Mouse (Mus musculus): ENCODE measurements around the gene Tex14. TPM values are rescaled to one million over a fixed set of nuclear protein-coding genes. Genes with fewer than 3 reads are reported as not detected.

Tex14 gene
- polyA plus RNA-seq, 1 experiment from 2014 or later = not detected

GRCm38 (mm10) chr11:87506502-87506901 is 101.6 kb downstream of the Tex14 start:
- no peak overlapping the region for H3K4me3 ChIP-seq (ENCODE audit: low read depth, low read length)
- no peaks in the 10 kb centered on the region for H3K9me3 ChIP-seq (ENCODE audit: control insufficient read depth, low read depth, low read length)
- no peaks in the 10 kb centered on the region for H3K4me1 ChIP-seq (ENCODE audit: control insufficient read depth, insufficient read depth, low read length)
- ATAC-seq (ENCODE audit: insufficient number of reproducible peaks, insufficient read depth, low FRiP score, low read depth) = no peak
- H3K27me3 ChIP-seq (ENCODE audit: control insufficient read depth, insufficient read depth, low read length) = no peaks in the 10 kb centered on the region
- H3K9ac ChIP-seq (replicated peaks; ENCODE audit: low read depth, low read length) = no peak overlapping the region
- H3K27ac ChIP-seq (ENCODE audit: low read length) = no peak overlapping the region
- no peak overlapping the region for H3K4me2 ChIP-seq (replicated peaks; ENCODE audit: low read depth, low read length)
- H3K36me3 ChIP-seq (ENCODE audit: control insufficient read depth, insufficient read depth, low read length) = no peaks in the 10 kb centered on the region
- WGBS = 61% methylated on average over 3 of the region's 3 CpGs

DNA sequence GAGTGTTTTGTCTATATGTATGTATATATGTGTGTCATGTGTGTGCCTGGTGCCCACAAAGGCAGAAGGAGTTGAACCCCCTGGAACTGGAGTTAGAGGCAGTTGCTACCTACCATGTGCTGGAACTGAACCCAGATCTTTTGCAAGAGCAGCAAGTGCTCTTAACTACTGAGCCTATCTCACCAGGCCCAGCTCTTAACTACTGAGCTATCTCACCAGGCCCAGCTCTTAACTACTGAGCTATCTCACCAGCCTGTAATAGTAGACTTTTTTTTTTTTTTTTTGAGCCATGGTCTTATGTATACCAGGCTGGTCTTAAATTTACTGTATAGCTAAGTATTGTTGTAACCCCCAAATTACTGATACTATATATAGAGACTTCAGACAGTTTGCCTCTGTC is 102.2 kb downstream of the Tex14 start:
- H3K36me3 ChIP-seq (ENCODE audit: control insufficient read depth, insufficient read depth, low read length) = no peaks in the 10 kb centered on the region
- H3K4me1 ChIP-seq (ENCODE audit: control insufficient read depth, insufficient read depth, low read length) = no peaks in the 10 kb centered on the region
- no peak overlapping the region for H3K4me3 ChIP-seq (ENCODE audit: low read depth, low read length)
- H3K27ac ChIP-seq (ENCODE audit: low read length) = no peak overlapping the region
- no peaks in the 10 kb centered on the region for H3K9me3 ChIP-seq (ENCODE audit: control insufficient read depth, low read depth, low read length)
- H3K9ac ChIP-seq (replicated peaks; ENCODE audit: low read depth, low read length) = no peak overlapping the region
- H3K4me2 ChIP-seq (replicated peaks; ENCODE audit: low read depth, low read length) = no peak overlapping the region
- no peaks in the 10 kb centered on the region for H3K27me3 ChIP-seq (ENCODE audit: control insufficient read depth, insufficient read depth, low read length)
- no peak for ATAC-seq (ENCODE audit: insufficient number of reproducible peaks, insufficient read depth, low FRiP score, low read depth)

- Histone ChIP-seq H3K4me1 (ENCODE audit: control insufficient read depth, insufficient read depth, low read length) (no peaks in the 10 kb centered on the region), H3K9ac (replicated peaks; ENCODE audit: low read depth, low read length) (no peak overlapping the region), H3K27ac (ENCODE audit: low read length) (no peak overlapping the region), H3K36me3 (ENCODE audit: control insufficient read depth, insufficient read depth, low read length) (no peaks in the 10 kb centered on the region), H3K4me2 (replicated peaks; ENCODE audit: low read depth, low read length) (no peak overlapping the region), H3K27me3 (ENCODE audit: control insufficient read depth, insufficient read depth, low read length) (no peaks in the 10 kb centered on the region), H3K9me3 (ENCODE audit: control insufficient read depth, low read depth, low read length) (no peaks in the 10 kb centered on the region), H3K4me3 (ENCODE audit: low read depth, low read length) (no peak overlapping the region)
- 8% methylated on average over 2 of the region's 2 CpGs for WGBS
- no peak for ATAC-seq (ENCODE audit: insufficient number of reproducible peaks, insufficient read depth, low FRiP score, low read depth)
These were observed 114.4 kb downstream of the Tex14 start for GRCm38 (mm10) chr11:87519260-87519659.

- 71% methylated on average over 5 of the region's 5 CpGs for WGBS
- no peaks in the 10 kb centered on the region for H3K36me3 ChIP-seq (ENCODE audit: control insufficient read depth, insufficient read depth, low read length)
- H3K9me3 ChIP-seq (ENCODE audit: control insufficient read depth, low read depth, low read length) = no peaks in the 10 kb centered on the region
- ATAC-seq (ENCODE audit: insufficient number of reproducible peaks, insufficient read depth, low FRiP score, low read depth) = no peak
- no peak overlapping the region for H3K4me3 ChIP-seq (ENCODE audit: low read depth, low read length)
- H3K4me2 ChIP-seq (replicated peaks; ENCODE audit: low read depth, low read length) = no peak overlapping the region
- H3K4me1 ChIP-seq (ENCODE audit: control insufficient read depth, insufficient read depth, low read length) = no peaks in the 10 kb centered on the region
- no peaks in the 10 kb centered on the region for H3K27me3 ChIP-seq (ENCODE audit: control insufficient read depth, insufficient read depth, low read length)
- no peak overlapping the region for H3K9ac ChIP-seq (replicated peaks; ENCODE audit: low read depth, low read length)
- H3K27ac ChIP-seq (ENCODE audit: low read length) = no peak overlapping the region
These were observed 118.6 kb downstream of the Tex14 start for GRCm38 (mm10) chr11:87523466-87523865.

DNA sequence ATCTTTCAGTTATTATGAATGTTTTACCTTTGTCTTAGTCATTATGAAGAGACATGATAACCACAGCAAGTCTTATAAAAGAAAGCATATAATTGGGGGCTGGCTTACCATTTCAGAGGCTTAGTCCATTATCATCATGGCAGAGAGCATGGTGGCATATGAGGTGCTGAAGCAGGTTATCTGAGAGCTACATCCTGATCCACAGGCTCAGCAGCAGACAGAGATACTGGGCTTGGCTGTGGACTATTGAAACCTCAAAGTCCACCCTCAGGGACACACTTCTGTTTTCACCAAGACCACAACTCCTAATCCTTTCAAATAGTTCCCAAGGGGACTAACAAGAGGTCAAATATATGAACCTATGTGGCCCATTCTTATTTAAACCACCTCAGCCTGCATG is 119.1 kb downstream of the Tex14 start:
- no peak overlapping the region for H3K27ac ChIP-seq (ENCODE audit: low read length)
- H3K9ac ChIP-seq (replicated peaks; ENCODE audit: low read depth, low read length) = no peak overlapping the region
- no peaks in the 10 kb centered on the region for H3K4me1 ChIP-seq (ENCODE audit: control insufficient read depth, insufficient read depth, low read length)
- H3K4me2 ChIP-seq (replicated peaks; ENCODE audit: low read depth, low read length) = no peak overlapping the region
- no peak for ATAC-seq (ENCODE audit: insufficient number of reproducible peaks, insufficient read depth, low FRiP score, low read depth)
- no peaks in the 10 kb centered on the region for H3K36me3 ChIP-seq (ENCODE audit: control insufficient read depth, insufficient read depth, low read length)
- no peaks in the 10 kb centered on the region for H3K27me3 ChIP-seq (ENCODE audit: control insufficient read depth, insufficient read depth, low read length)
- no peaks in the 10 kb centered on the region for H3K9me3 ChIP-seq (ENCODE audit: control insufficient read depth, low read depth, low read length)
- no peak overlapping the region for H3K4me3 ChIP-seq (ENCODE audit: low read depth, low read length)

DNA sequence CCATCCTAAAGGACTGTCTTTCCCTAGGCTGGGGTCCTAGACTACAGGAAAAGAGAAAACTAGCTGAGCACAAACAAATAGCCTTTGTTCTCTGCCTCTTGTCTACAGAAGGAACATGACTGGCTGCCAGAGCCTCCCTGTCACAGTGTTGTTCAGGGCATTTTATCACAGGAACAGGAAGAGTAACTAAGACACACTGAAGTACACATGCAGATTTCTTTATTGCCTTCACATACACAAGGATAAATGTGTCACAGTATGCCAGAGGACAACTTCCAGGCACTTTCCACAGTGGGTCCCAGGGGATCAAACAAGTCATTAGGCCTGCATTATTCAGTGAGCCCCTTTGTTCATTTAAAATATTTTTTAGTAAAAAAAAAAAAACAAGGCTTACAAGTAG is 119.9 kb downstream of the Tex14 start:
- H3K4me2 ChIP-seq (replicated peaks; ENCODE audit: low read depth, low read length) = no peak overlapping the region
- no peak overlapping the region for H3K27ac ChIP-seq (ENCODE audit: low read length)
- H3K27me3 ChIP-seq (ENCODE audit: control insufficient read depth, insufficient read depth, low read length) = no peaks in the 10 kb centered on the region
- no peaks in the 10 kb centered on the region for H3K9me3 ChIP-seq (ENCODE audit: control insufficient read depth, low read depth, low read length)
- no peak for ATAC-seq (ENCODE audit: insufficient number of reproducible peaks, insufficient read depth, low FRiP score, low read depth)
- no peak overlapping the region for H3K9ac ChIP-seq (replicated peaks; ENCODE audit: low read depth, low read length)
- no peaks in the 10 kb centered on the region for H3K4me1 ChIP-seq (ENCODE audit: control insufficient read depth, insufficient read depth, low read length)
- H3K4me3 ChIP-seq (ENCODE audit: low read depth, low read length) = no peak overlapping the region
- no peaks in the 10 kb centered on the region for H3K36me3 ChIP-seq (ENCODE audit: control insufficient read depth, insufficient read depth, low read length)

GRCm38 (mm10) chr11:87527364-87527763 is 122.5 kb downstream of the Tex14 start:
- WGBS = 63% methylated on average over 3 of the region's 3 CpGs
- no peak for ATAC-seq (ENCODE audit: insufficient number of reproducible peaks, insufficient read depth, low FRiP score, low read depth)
- no peaks in the 10 kb centered on the region for H3K9me3 ChIP-seq (ENCODE audit: control insufficient read depth, low read depth, low read length)

DNA sequence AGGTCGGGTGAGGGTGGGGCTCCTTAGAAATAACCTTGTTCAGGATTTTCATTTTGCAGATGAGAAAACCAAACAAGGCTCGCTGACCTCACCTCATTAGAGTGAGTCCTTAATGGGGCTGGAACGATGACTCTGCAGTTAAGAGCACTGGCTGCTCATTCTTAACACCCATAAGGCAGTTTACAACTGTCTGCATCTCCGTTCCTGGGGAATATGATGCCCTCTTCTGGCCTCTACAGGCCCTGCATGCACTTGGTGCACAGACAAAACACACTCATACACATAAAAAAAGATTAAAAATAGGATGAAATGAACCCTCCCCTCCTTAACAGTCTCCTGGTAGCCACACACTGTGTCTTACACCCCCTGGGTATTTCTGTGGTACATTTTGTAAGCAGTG is 123.1 kb downstream of the Tex14 start:
- no peak overlapping the region for H3K9ac ChIP-seq (replicated peaks; ENCODE audit: low read depth, low read length)
- no peaks in the 10 kb centered on the region for H3K36me3 ChIP-seq (ENCODE audit: control insufficient read depth, insufficient read depth, low read length)
- H3K27ac ChIP-seq (ENCODE audit: low read length) = no peak overlapping the region
- no peaks in the 10 kb centered on the region for H3K4me1 ChIP-seq (ENCODE audit: control insufficient read depth, insufficient read depth, low read length)
- no peaks in the 10 kb centered on the region for H3K9me3 ChIP-seq (ENCODE audit: control insufficient read depth, low read depth, low read length)
- no peak for ATAC-seq (ENCODE audit: insufficient number of reproducible peaks, insufficient read depth, low FRiP score, low read depth)
- no peaks in the 10 kb centered on the region for H3K27me3 ChIP-seq (ENCODE audit: control insufficient read depth, insufficient read depth, low read length)
- no peak overlapping the region for H3K4me3 ChIP-seq (ENCODE audit: low read depth, low read length)
- no peak overlapping the region for H3K4me2 ChIP-seq (replicated peaks; ENCODE audit: low read depth, low read length)
- WGBS = 55% methylated on average over 4 of the region's 4 CpGs

More at GRCm38 (mm10) chr11:87527364-87527763, 122.5 kb downstream of the Tex14 start:
- Histone ChIP-seq H3K27me3 (ENCODE audit: control insufficient read depth, insufficient read depth, low read length) (no peaks in the 10 kb centered on the region), H3K4me1 (ENCODE audit: control insufficient read depth, insufficient read depth, low read length) (no peaks in the 10 kb centered on the region), H3K36me3 (ENCODE audit: control insufficient read depth, insufficient read depth, low read length) (no peaks in the 10 kb centered on the region), H3K4me2 (replicated peaks; ENCODE audit: low read depth, low read length) (no peak overlapping the region), H3K27ac (ENCODE audit: low read length) (no peak overlapping the region), H3K9ac (replicated peaks; ENCODE audit: low read depth, low read length) (no peak overlapping the region), H3K4me3 (ENCODE audit: low read depth, low read length) (no peak overlapping the region)

DNA sequence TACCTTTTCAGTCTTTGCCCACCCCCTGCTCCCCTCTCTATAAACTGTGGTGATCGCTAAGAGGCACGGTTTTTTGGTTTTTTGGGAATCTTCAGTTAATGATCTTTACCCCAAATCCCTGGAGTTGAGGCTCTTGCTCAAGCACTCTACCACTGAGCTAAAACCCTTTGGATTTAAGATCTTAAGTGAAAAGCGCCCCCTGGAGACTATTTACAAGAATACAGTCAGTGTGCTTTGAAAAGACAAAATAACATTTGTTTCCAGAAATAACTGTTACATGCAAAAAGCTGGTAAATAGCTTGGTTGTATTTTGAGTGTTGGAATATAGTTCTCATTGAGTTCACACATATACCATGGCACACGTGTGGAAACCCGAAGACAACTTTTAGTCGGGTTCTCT is 126.8 kb downstream of the Tex14 start:
- Histone ChIP-seq H3K36me3 (ENCODE audit: control insufficient read depth, insufficient read depth, low read length) (no peaks in the 10 kb centered on the region), H3K27ac (ENCODE audit: low read length) (no peak overlapping the region), H3K27me3 (ENCODE audit: control insufficient read depth, insufficient read depth, low read length) (no peaks in the 10 kb centered on the region), H3K9ac (replicated peaks; ENCODE audit: low read depth, low read length) (no peak overlapping the region), H3K9me3 (ENCODE audit: control insufficient read depth, low read depth, low read length) (no peaks in the 10 kb centered on the region), H3K4me2 (replicated peaks; ENCODE audit: low read depth, low read length) (no peak overlapping the region), H3K4me1 (ENCODE audit: control insufficient read depth, insufficient read depth, low read length) (no peaks in the 10 kb centered on the region), H3K4me3 (ENCODE audit: low read depth, low read length) (no peak overlapping the region)
- no peak for ATAC-seq (ENCODE audit: insufficient number of reproducible peaks, insufficient read depth, low FRiP score, low read depth)
- WGBS = 55% methylated on average over 6 of the region's 6 CpGs
